Mouse (Mus musculus): ENCODE measurements around the gene Fbrsl1.

DNA sequence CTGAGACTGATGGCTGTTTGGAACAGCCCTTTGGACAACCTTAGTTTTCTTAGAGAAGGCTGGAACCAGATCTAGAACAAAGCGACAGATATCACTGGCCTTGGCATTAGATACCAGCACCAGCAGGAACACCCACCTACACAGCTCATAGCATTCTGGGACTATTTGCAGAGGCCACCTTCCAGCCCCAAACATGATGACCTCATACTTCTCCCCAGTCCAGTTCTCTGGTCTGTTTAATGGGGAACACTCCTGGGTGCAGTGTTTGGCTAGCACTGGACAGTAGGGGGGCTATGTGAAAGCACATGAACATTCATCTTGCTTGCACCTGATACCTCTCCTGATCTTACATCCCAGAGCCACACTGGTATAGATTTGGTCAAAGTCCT is 29.8 kb downstream of the Fbrsl1 start:
- TF ChIP-seq POLR2A (IDR thresholded peaks at IDR 0.05; ENCODE audit: low read depth, low read length): no peak
- no peak for TF ChIP-seq CTCF (IDR thresholded peaks at IDR 0.05; ENCODE audit: borderline replicate concordance, insufficient read depth, low read length)

Data from embryonic fibroblast, embryonic 13.5 days (primary cell).